Mouse (Mus musculus): Measurements from ENCODE around the gene Slc25a3. TPM values are rescaled to one million over a fixed set of nuclear protein-coding genes. Genes with fewer than 3 reads are reported as not detected.

The Slc25a3 gene
- polyA plus RNA-seq, 1 experiment = 21.2 TPM

- Histone ChIP-seq H3K36me3 (ENCODE audit: control insufficient read depth) (no peaks in the 10 kb centered on the region), H3K4me1 (ENCODE audit: control insufficient read depth) (peaks cover 21% of the 10 kb centered on the region), H3K9me3 (ENCODE audit: control insufficient read depth, low read length) (no peaks in the 10 kb centered on the region), H3K27me3 (ENCODE audit: control insufficient read depth) (no peaks in the 10 kb centered on the region), H3K4me3 (replicated peaks) (no peak overlapping the region)
- TF ChIP-seq TAL1 (IDR thresholded peaks at IDR 0.05; ENCODE audit: low read length) (no peak), GATA1 (IDR thresholded peaks at IDR 0.05; ENCODE audit: low read length) (no peak)
Observed at GRCm38 (mm10) chr10:91130792-91131191, 6.9 kb upstream of the Slc25a3 start.

DNA sequence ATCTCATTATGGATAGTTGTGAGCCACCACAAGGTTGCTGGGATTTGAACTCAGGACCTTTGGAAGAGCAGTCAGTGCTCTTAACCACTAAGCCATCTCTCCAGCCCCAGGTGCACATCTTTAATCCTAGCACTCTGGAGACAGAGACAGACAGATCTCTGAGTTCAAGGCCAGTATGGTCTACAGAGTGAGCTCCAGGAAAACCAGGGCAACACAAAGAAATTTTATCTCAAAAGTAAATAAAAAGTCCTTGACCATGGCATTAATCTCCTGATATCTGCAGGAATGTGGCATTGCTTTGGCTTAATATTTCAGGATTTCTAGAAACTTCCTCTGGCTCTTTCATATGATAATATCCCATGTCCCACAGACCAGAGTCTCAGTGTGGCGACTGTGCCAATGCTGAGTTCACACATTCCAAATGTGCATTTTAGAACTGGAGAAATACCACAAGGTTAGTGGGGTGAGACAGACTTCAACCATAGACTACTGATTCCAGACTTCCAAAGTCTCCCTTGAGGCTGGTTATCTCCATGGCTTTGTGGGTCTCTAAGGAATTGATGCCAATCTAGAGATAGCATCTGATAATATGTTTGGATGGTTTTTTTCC lies 4.8 kb upstream of the Slc25a3 start:
- Histone ChIP-seq H3K27me3 (ENCODE audit: control insufficient read depth) (no peaks in the 10 kb centered on the region), H3K4me3 (replicated peaks) (no peak overlapping the region), H3K4me1 (ENCODE audit: control insufficient read depth) (peaks cover 21% of the 10 kb centered on the region), H3K9me3 (ENCODE audit: control insufficient read depth, low read length) (no peaks in the 10 kb centered on the region), H3K36me3 (ENCODE audit: control insufficient read depth) (no peaks in the 10 kb centered on the region)
- TF ChIP-seq TAL1 (IDR thresholded peaks at IDR 0.05; ENCODE audit: low read length) (no peak), GATA1 (IDR thresholded peaks at IDR 0.05; ENCODE audit: low read length) (no peak)

DNA sequence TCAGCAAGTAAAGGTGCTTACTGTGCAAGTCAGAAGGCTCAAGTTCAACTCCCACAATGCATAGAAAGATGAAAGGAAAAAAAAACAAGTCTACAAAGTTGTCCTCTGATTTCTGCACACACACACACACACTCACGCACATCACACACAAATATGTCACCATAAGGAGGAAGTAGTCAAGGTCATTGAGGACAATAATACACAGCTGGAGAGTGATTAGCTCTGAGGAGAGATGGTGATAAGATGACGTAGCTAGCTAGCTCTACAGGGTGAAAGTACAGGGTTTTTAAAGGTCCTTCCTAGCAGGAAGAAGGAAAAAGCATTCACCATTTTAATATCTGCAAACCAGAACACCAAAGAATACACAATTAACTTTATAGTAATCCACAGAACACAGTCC lies 3.5 kb upstream of the Slc25a3 start:
- H3K9me3 ChIP-seq (ENCODE audit: control insufficient read depth, low read length) = no peaks in the 10 kb centered on the region
- no peaks in the 10 kb centered on the region for H3K27me3 ChIP-seq (ENCODE audit: control insufficient read depth)
- TF ChIP-seq TAL1 (IDR thresholded peaks at IDR 0.05; ENCODE audit: low read length) (no peak), GATA1 (IDR thresholded peaks at IDR 0.05; ENCODE audit: low read length) (no peak)

DNA sequence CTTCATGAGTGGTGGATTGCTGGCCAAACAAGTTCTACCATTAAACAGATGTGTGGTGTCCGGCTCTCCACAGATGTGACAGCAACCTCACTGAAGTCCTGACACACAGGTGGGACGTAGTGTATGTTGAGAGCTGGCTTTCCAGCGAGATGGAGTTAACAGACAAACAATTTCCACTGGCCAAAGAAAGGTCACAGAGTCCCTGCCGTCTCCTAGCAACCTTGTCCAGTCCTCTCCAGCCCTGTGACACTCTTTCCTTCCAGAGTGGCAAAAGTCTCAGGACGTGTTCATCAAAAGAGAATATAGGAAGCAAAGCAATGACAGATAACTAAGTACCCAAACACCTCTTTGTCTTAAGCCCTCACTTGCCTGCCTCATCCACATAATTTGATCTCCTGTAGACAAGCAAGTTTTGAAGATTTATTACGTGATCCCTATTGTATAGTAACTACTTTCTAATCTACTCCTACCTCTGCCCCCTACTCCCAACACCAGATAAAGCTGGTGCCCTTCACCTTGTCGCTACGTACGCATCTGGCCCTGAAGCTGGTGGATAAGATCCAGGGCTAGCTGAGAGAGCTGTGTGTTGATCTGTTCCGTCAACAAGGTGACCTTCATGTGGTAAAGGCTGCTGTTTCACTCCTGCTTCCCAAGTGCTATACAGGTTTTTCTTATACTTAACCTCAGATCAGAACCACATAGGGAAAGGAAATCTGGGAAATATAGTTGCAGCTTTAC lies 2.9 kb upstream of the Slc25a3 start:
- Histone ChIP-seq H3K9me3 (ENCODE audit: control insufficient read depth, low read length) (no peaks in the 10 kb centered on the region), H3K27me3 (ENCODE audit: control insufficient read depth) (no peaks in the 10 kb centered on the region), H3K36me3 (ENCODE audit: control insufficient read depth) (peaks cover 8% of the 10 kb centered on the region), H3K4me1 (ENCODE audit: control insufficient read depth) (peaks cover 34% of the 10 kb centered on the region), H3K4me3 (replicated peaks) (no peak overlapping the region)
- no peak for TF ChIP-seq TAL1 (IDR thresholded peaks at IDR 0.05; ENCODE audit: low read length)
- no peak for TF ChIP-seq GATA1 (IDR thresholded peaks at IDR 0.05; ENCODE audit: low read length)

More for the DNA sequence above, 3.5 kb upstream of the Slc25a3 start:
- peaks cover 2% of the 10 kb centered on the region for H3K36me3 ChIP-seq (ENCODE audit: control insufficient read depth)
- peaks cover 28% of the 10 kb centered on the region for H3K4me1 ChIP-seq (ENCODE audit: control insufficient read depth)
- H3K4me3 ChIP-seq (replicated peaks) = no peak overlapping the region

DNA sequence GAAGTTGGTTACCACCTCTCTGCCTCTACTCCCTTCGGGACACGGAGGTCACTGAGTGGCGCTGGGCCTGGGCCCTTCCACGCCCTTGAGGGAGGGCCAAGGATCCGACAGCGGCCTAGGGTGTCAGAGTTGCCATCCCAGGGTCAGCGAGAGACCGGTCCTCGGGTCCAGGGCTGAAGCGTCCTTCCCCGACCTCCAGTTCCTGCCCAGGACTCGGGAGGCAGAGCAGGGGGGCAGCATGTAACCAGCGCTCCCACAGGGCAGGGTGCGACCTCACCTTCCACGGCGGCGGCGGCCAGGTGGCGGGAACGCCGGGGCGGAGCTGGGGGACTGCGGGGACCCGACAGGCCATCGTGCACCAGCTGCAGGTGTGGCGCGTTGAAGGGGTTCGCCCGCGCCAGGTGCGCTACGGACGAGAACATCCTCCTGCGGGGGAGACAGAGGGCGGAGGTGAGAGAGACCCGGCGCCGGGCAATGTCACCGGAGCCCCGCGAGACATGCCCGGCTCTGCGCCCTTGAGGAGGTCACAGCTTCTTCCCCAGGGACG lies 505 bp downstream of the Slc25a3 start:
- TF ChIP-seq TAL1 (IDR thresholded peaks at IDR 0.05; ENCODE audit: low read length) (no peak), GATA1 (IDR thresholded peaks at IDR 0.05; ENCODE audit: low read length) (no peak)
- Histone ChIP-seq H3K27me3 (ENCODE audit: control insufficient read depth) (no peaks in the 10 kb centered on the region), H3K9me3 (ENCODE audit: control insufficient read depth, low read length) (no peaks in the 10 kb centered on the region), H3K4me1 (ENCODE audit: control insufficient read depth) (peaks cover 43% of the 10 kb centered on the region), H3K36me3 (ENCODE audit: control insufficient read depth) (peaks cover 42% of the 10 kb centered on the region), H3K4me3 (replicated peaks) (peak overlapping the region; percentile 82)

- Histone ChIP-seq H3K4me3 (replicated peaks) (peak overlapping the region; percentile 82), H3K27me3 (ENCODE audit: control insufficient read depth) (no peaks in the 10 kb centered on the region), H3K4me1 (ENCODE audit: control insufficient read depth) (peaks cover 41% of the 10 kb centered on the region), H3K36me3 (ENCODE audit: control insufficient read depth) (peaks cover 49% of the 10 kb centered on the region), H3K9me3 (ENCODE audit: control insufficient read depth, low read length) (no peaks in the 10 kb centered on the region)
- no peak for TF ChIP-seq GATA1 (IDR thresholded peaks at IDR 0.05; ENCODE audit: low read length)
- no peak for TF ChIP-seq TAL1 (IDR thresholded peaks at IDR 0.05; ENCODE audit: low read length)
Observed at GRCm38 (mm10) chr10:91122646-91123045, 1.2 kb downstream of the Slc25a3 start.

DNA sequence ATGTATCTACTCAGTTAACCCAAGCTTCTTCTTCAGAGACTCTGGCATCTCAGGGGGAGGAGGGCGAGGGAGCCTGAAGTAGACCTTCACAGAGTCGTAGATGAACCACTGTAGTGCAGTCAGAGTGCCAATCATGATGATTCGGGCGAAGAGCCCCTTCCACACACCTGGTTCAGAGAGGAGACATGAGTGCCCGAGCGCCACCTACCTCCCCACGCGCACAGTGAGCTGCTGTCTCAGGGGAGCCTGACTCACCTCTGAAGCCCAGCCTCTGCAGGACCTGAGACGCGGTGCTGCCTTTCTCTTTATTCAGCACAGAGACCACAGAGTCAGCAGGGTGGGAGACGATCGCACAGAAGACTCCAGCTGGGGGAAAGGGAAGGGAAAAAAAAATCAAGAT lies 6.9 kb downstream of the Slc25a3 start:
- peaks cover 92% of the 10 kb centered on the region for H3K36me3 ChIP-seq (ENCODE audit: control insufficient read depth)
- no peaks in the 10 kb centered on the region for H3K27me3 ChIP-seq (ENCODE audit: control insufficient read depth)
- TF ChIP-seq TAL1 (IDR thresholded peaks at IDR 0.05; ENCODE audit: low read length) = no peak
- no peak for TF ChIP-seq GATA1 (IDR thresholded peaks at IDR 0.05; ENCODE audit: low read length)
- H3K9me3 ChIP-seq (ENCODE audit: control insufficient read depth, low read length) = no peaks in the 10 kb centered on the region
- no peak overlapping the region for H3K4me3 ChIP-seq (replicated peaks)
- peaks cover 11% of the 10 kb centered on the region for H3K4me1 ChIP-seq (ENCODE audit: control insufficient read depth)

DNA sequence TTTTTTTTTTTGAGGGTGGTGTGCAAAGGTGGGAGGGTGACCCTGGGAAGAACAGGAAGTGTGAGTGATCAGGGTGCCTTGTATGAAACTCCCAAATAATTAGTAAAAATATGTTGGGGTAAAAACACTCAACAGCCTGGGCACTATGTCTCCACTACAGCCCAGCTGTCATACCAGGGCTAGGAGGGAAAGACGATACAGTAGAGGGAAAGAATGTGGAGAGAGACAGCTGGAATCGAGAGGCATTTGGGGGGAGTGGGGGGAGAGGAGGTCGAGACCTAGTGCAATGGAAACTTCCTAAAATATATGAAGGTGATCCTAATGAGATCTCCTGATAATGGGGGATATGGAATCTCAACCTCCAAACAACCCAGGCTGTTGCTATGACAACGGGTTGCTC lies 14.0 kb downstream of the Slc25a3 start:
- H3K9me3 ChIP-seq (ENCODE audit: control insufficient read depth, low read length) = no peaks in the 10 kb centered on the region
- H3K36me3 ChIP-seq (ENCODE audit: control insufficient read depth) = peaks cover 22% of the 10 kb centered on the region
- no peaks in the 10 kb centered on the region for H3K27me3 ChIP-seq (ENCODE audit: control insufficient read depth)
- TF ChIP-seq GATA1 (IDR thresholded peaks at IDR 0.05; ENCODE audit: low read length) = no peak
- no peak for TF ChIP-seq TAL1 (IDR thresholded peaks at IDR 0.05; ENCODE audit: low read length)
- H3K4me3 ChIP-seq (replicated peaks) = no peak overlapping the region
- no peaks in the 10 kb centered on the region for H3K4me1 ChIP-seq (ENCODE audit: control insufficient read depth)

- TF ChIP-seq TAL1 (IDR thresholded peaks at IDR 0.05; ENCODE audit: low read length) (no peak), GATA1 (IDR thresholded peaks at IDR 0.05; ENCODE audit: low read length) (no peak)
- Histone ChIP-seq H3K36me3 (ENCODE audit: control insufficient read depth) (no peaks in the 10 kb centered on the region), H3K4me1 (ENCODE audit: control insufficient read depth) (no peaks in the 10 kb centered on the region), H3K9me3 (ENCODE audit: control insufficient read depth, low read length) (no peaks in the 10 kb centered on the region), H3K4me3 (replicated peaks) (no peak overlapping the region), H3K27me3 (ENCODE audit: control insufficient read depth) (no peaks in the 10 kb centered on the region)
Observed at GRCm38 (mm10) chr10:91105981-91106380, 17.9 kb downstream of the Slc25a3 start.
